Mouse (Mus musculus) embryo, embryonic 10.5 days (tissue): ENCODE data around the gene Pde1b.

Experiments used
- DNase-seq: peaks from one replicate; pipeline ENCODE4 v3.0.0-alpha.2; 2015; ENCODE audit warnings: low spot score

Gene Pde1b

GRCm38 (mm10) chr15:103509317-103509716 lies 6.5 kb downstream of the Pde1b start:
- DNase-seq = no peak

DNA sequence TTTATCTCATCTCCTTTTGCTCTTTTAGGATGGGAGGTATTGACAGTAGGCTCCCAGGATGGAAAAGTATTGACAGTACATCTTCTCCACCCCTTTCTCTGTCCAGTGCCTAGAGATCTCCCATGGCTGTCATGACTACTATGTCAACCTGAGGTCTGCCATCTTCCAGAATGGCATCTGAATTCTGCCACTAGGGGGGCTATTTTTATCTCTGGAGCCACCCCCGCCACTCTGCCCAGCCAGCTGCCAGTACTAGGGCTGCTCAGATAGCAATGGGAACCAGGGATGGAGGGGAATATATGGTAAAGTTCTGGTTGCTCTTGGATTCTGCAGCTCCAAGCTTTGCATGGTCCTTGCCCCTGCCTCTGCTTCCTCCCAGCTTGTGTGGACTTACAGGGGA lies 8.8 kb downstream of the Pde1b start:
- DNase-seq = no peak

DNA sequence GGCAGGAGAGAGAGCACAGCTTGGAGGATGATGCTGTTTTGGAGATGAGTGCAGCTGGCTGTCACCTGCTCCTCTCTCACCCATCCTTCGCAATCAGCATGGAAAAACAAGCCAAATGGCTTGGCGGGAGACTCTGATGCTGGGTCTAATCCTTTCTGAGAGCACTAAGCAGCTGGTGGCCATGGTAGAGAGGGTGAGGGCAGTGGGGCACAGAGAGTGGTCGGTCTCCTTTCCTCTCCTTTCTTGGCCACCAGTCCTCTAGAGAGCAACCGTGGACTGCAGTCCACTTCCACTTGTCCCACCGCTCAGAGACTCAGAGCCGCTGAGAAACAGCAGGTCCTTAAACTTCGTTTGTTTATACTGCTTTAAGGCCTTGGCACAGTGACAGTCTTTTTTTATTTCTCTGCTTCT lies 10.8 kb downstream of the Pde1b start:
- DNase-seq = no peak

GRCm38 (mm10) chr15:103514119-103514518 lies 11.3 kb downstream of the Pde1b start:
- DNase-seq = peak; percentile 94

- DNase-seq = no peak
These were observed 12.1 kb downstream of the Pde1b start for GRCm38 (mm10) chr15:103514914-103515313.

- peak; percentile 79 for DNase-seq
These were observed 16.0 kb downstream of the Pde1b start for GRCm38 (mm10) chr15:103518600-103519385.

DNA sequence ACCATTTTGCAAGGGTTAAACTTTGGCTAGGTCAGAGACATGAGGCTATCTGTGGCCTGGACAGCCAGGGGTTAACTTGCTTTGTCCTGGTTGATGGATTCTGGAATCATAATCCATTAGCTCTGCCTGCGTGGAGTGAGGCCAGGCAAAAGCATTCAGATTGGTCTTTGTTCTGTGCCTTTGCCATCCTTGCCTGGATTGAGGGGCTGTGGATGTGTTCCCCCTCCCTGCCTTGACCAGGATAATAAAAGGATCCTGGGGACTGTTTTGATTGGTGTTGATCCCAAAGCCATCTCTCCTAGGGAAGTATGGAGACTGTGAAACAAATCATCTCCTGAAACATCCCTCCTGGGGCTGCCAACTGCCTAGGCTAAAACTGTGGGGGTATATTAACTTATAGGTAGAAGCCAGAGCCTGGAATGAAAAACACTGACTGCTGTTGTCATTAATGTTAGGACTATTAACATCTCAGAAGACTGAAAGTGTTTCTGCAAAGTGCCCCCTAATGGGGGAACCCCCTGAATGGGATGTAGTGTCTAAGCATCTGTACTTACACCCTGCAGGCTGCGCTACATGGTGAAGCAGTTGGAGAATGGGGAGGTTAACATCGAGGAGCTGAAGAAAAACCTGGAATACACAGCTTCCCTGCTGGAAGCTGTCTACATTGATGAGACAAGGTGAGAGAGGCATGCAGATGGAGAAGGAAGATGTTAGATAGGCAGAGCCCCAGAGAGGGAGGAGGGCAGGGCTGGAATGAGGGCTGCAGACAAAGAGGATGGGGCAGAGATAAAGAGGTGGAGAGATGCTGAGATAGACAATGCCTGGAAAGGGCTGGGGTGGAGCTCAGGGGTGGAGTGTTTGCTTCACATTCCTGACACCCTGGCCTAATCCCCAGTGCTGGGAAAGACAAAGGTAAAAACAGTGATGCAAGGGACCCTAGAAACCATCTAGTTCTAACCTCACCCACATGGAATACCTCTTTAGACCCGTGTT lies 16.8 kb downstream of the Pde1b start:
- peak; percentile 81 for DNase-seq

DNA sequence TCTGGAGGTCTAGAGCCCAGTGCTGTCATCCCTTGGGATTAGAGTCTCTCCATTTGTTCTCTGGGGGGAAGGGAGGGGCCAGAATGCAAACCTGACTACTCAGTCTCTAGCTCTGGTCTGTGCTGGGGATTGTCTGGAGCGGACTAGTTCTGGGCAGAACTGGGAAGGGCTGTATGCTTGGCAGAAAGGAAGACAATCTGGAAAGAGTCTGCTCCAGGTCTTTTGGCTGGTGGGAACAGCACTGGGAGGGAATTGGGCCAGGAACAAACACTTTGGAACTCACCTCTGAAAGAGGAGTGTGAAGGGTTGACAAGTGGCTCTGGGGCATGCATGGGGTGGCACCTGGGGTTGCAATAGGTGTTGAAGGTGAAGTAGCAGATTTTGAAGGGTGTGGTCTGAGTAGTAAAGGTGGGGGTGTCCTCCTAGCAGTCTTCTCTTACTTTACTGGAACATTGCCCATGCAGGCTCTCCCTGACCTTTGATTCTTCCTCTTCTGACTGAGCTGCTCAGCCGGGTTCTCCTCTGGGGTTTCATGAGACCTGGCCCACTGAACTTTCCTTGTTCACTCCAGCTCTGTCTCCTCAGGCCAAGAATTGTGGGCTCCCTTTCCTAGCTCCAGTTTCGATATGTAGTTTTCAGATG lies 19.7 kb downstream of the Pde1b start:
- no peak for DNase-seq

DNA sequence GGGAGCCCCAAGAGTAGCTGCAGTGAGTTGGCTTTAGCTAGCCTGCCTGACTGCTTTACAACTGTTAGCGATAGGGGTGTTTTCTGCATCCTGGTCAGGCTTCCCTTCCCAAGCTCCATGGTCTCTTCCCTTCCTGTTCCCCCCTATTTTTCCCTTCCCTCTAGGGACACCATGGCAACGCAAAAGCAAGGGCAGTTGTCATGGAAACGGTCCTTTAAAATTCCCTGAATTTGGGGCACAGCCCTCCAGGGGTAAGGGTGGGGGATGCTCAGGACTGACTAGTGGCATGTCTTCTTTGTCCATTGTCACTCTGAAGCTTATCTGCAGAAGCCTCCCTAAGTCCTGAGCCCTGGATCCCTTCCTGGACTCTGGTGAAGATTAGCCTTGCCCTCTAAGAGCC lies 20.3 kb downstream of the Pde1b start:
- peak; percentile 41 for DNase-seq

GRCm38 (mm10) chr15:103530372-103530771 lies 27.5 kb downstream of the Pde1b start:
- peak; percentile 89 for DNase-seq

- no peak for DNase-seq
These were observed 31.3 kb downstream of the Pde1b start for GRCm38 (mm10) chr15:103534054-103534620.

- DNase-seq = no peak
These were observed 32.2 kb downstream of the Pde1b start for GRCm38 (mm10) chr15:103535030-103535429.

DNA sequence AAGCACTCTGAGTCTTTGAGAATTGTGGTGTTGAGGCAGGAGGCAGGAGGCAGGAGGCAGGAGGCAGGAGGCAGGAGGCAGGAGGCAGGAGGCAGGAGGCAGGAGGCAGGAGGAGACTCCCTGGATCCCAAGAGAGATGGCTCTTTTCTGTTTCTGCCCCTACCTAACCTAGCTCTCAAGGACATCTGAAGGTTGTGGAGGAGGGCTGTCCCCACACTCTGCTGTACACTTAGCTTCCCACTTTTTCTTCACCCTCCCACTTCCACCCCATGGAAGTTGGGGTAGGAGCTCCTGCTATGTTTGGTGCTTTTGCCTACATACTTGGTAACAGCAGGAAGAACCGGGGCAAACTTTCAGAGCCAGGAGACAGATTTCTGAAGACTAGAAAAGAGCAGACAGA lies 33.0 kb downstream of the Pde1b start:
- DNase-seq = no peak

- no peak for DNase-seq
These were observed 33.6 kb downstream of the Pde1b start for GRCm38 (mm10) chr15:103536456-103536855.

- peak; percentile 32 for DNase-seq
These were observed 34.4 kb downstream of the Pde1b start for GRCm38 (mm10) chr15:103537011-103537821.

GRCm38 (mm10) chr15:103537822-103538213 lies 35.0 kb downstream of the Pde1b start, which contains the start of gene Ppp1r1a:
Gene Ppp1r1a (minus strand): TSS chr15:103538003.
- peak; percentile 84 for DNase-seq

DNA sequence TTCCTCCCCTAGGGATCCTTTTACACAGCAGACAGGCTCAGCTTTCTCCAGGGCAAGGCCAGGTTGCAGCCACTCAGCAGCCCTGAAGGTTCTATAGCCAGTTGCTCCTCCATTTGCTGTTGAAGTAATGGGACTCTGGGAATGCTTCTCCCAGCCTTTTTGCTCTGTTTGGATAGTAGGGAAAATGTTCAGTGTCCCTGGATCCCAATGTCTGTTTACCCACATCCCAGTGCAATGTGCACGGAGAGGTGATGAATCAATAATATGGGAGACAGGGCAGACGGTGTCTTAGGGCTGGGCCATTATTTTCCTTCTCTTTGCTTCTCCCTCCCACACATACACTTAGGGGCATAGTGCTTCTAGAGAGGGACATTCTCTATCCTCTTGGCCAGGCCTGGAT lies 36.4 kb downstream of the Pde1b start:
- no peak for DNase-seq

GRCm38 (mm10) chr15:103540646-103541045 lies 37.8 kb downstream of the Pde1b start:
- DNase-seq = no peak

DNA sequence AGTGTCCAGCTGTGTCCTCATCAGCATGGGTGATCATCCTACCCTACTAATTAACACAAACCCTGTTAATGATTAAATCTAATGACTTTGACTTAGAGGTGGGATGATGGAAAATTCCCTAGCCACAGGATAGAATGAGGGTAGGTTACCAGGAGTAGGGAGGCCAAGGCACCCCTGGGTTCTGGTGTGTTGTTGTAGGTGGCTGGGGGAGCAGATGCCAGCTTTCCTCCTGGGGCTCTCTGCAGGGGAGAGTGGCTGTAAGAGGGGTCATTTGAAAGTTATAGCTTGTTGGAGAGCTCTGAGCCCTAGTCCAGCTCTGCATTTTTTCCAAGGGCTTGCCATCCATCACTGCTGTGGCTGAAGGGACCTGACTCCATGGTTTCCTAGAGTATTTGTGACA lies 39.7 kb downstream of the Pde1b start:
- no peak for DNase-seq

DNA sequence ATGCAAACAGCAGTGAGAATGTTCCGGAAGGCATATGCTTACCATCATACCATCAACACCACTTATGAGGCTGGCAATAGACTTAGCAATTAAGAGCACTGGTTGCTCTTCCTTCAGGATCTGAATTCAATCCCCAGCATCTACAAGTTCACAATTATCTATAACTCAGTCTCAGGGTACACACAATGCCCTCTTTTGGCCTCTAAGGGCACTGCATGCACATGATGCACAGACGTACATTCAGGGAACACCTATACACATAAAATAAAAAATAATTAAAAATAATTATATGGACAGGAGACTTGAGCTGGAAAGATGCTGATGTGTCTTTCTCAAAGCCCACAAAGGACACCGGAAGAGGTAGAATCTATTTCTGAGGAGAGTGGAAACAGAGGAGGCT lies 45.1 kb downstream of the Pde1b start:
- DNase-seq = no peak

GRCm38 (mm10) chr15:103549475-103549874 lies 46.6 kb downstream of the Pde1b start:
- no peak for DNase-seq
